Comparison of ENCODE assay signal across 6 mouse cellular contexts in the genomic region with DNA sequence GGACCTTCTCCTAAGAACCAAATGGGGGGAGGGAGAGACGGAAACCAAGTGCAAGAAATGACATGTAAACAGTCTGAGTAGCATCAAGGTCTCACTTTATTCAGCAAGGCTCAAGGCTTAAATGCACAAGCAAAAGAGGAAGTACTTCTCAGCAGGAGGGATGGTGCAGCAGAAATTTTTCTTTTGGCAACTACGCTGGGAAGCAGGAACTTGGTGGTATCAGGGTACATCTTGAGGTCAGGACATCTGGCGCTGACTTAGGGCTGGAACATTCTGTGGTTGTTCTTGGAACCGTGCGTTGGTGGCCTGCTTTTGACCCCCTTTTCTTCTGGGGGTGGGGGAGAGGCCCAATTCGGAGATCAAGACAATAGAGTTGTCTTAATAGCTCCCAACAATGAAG. TPM values are rescaled to one million over a fixed set of nuclear protein-coding genes. Genes with fewer than 3 reads are reported as not detected.
DNase-seq lines count a peak whose midpoint lies in the region; TF ChIP-seq lines count a peak whose summit lies in the region.
"Not testable (repeated sequence)": the region's sequence is repeated elsewhere in the genome, so short reads cannot be mapped to it uniquely, and the experiment has no call there.
"Had no signal": no experiment of that assay in that cellular context is flagged by ENCODE, and none has a peak within 500 bp of the region (broad histone marks: within the 10 kb centered on the region; RNA-seq: fewer than 3 reads in every experiment).

No protein-coding gene starts in this region.

- not testable (repeated sequence) for H3K4me3 ChIP-seq in MEL (ENCODE audit: control insufficient read depth in 1 of 2, insufficient read depth in 1 of 2, low read depth in 2 of 2, low read length in 2 of 2)

- not testable (repeated sequence) for H3K27me3 ChIP-seq in MEL (ENCODE audit: control insufficient read depth in 1 of 2, insufficient read depth in 2 of 2, low read length in 2 of 2)

- H3K27ac ChIP-seq in MEL (ENCODE audit: control insufficient read depth, low read depth, low read length): not testable (repeated sequence)

- not testable (repeated sequence) for H3K79me2 ChIP-seq in MEL (ENCODE audit: control insufficient read depth, insufficient read depth, low read length, poor library complexity)

- H3K4me1 ChIP-seq in MEL (ENCODE audit: control insufficient read depth in 1 of 2, insufficient read depth in 2 of 2, low read length in 2 of 2): not testable (repeated sequence)

- not testable (repeated sequence) for TF ChIP-seq EP300 in MEL (IDR thresholded peaks at IDR 0.05; ENCODE audit: low read depth in 1 of 2, low read length in 2 of 2)

- TF ChIP-seq POLR2A in MEL (IDR thresholded peaks at IDR 0.05; ENCODE audit: control insufficient read depth in 1 of 2, insufficient read depth in 1 of 2, low read depth in 1 of 2, low read length in 2 of 2, poor library complexity in 1 of 2): not testable (repeated sequence)

- DNase-seq in MEL (ENCODE audit: low read depth, low spot score) (peak; percentile 36), R1 (ENCODE audit: low read depth, low spot score) (peak; percentile 65)
- DNase-seq in heart, adult 11 months: peak; percentile 71

- not testable (repeated sequence) for H3K9me3 ChIP-seq in MEL (replicated peaks; ENCODE audit: insufficient read depth, low read length)

- not testable (repeated sequence) for TF ChIP-seq RAD21 in MEL (IDR thresholded peaks at IDR 0.05; ENCODE audit: low read depth, low read length)

- H3K36me3 ChIP-seq in MEL (ENCODE audit: control insufficient read depth in 1 of 2, insufficient read depth in 2 of 2, low read length in 2 of 2): not testable (repeated sequence)

- not testable (repeated sequence) for H3K9ac ChIP-seq in MEL (ENCODE audit: control insufficient read depth, low read depth, low read length, poor library complexity, severe bottlenecking)

- not testable (repeated sequence) for TF ChIP-seq CTCF in MEL (IDR thresholded peaks at IDR 0.05 in 2 of 3, conservative IDR thresholded peaks at IDR 0.05 in 1 of 3; ENCODE audit: control insufficient read depth in 1 of 3, insufficient read depth in 1 of 3, low read depth in 2 of 3, low read length in 3 of 3, poor library complexity in 1 of 3, severe bottlenecking in 1 of 3)

RNA-seq across cellular contexts. Expression of a gene that starts 36.1 kb away (rescaled TPM):
- 2.7 and 3.4 TPM in 2 replicates for total RNA-seq in MEL (2012; rRNA removed)
- polyA plus RNA-seq in MEL (2012; ENCODE audit: insufficient read depth in 1 of 2, insufficient read length in 2 of 2, low read depth in 1 of 2, low replicate concordance in 2 of 2, missing spikeins in 1 of 2): 10 to 100 TPM in 1 of 2 experiments, not detected in 1; 22.7 TPM
- polyA plus RNA-seq: activated CD4-positive, CD25-positive, alpha-beta regulatory T cell, adult 4 months; CD4-positive, CD25-positive, alpha-beta regulatory T cell, adult 4 months; G1E had no signal
